Mouse (Mus musculus): ENCODE measurements around the gene Nebl. TPM values are rescaled to one million over a fixed set of nuclear protein-coding genes. Genes with fewer than 3 reads are reported as not detected.

Nebl gene
- polyA plus RNA-seq, 1 experiment from 2014 or later: 41.0 TPM

DNA sequence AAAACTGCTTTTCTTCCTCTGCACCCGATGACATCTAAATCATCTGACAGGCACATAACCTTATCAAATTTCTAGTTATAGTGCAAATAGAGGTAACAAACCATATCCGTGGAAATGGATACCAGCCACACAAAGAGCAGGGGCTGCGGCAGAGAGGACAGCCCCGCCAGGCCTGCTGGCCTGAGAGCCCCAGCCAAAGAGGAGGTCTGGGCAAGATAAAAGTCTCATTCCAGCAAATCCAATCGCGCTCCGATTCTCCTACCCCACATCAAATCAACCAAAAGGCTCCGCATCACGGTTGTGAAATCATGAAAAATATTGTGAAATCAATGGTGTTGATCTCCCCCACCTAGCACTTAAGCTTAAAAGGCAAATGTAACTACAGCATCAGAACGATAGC is 191.5 kb downstream of the Nebl start:
- no peaks in the 10 kb centered on the region for H3K27me3 ChIP-seq (replicated peaks; ENCODE audit: insufficient read depth, low read length)
- H3K36me3 ChIP-seq (ENCODE audit: insufficient read depth, low read length): no peaks in the 10 kb centered on the region
- H3K9ac ChIP-seq (replicated peaks; ENCODE audit: low read depth): no peak overlapping the region
- H3K4me2 ChIP-seq (replicated peaks; ENCODE audit: low read depth, low read length): no peak overlapping the region
- no peak overlapping the region for H3K27ac ChIP-seq (ENCODE audit: low read length)
- H3K4me3 ChIP-seq (ENCODE audit: low read depth, low read length): no peak overlapping the region
- peak; percentile 23 for DNase-seq (ENCODE audit: low spot score)
- no peaks in the 10 kb centered on the region for H3K4me1 ChIP-seq (ENCODE audit: insufficient read depth, low read depth, low read length)
- no peak for ATAC-seq
- H3K9me3 ChIP-seq (ENCODE audit: low read length): no peaks in the 10 kb centered on the region
- TF ChIP-seq EP300 (IDR thresholded peaks at IDR 0.05) (no peak), CTCF (IDR thresholded peaks at IDR 0.05) (no peak)
- WGBS: 49% methylated on average over 10 of the region's 10 CpGs

DNA sequence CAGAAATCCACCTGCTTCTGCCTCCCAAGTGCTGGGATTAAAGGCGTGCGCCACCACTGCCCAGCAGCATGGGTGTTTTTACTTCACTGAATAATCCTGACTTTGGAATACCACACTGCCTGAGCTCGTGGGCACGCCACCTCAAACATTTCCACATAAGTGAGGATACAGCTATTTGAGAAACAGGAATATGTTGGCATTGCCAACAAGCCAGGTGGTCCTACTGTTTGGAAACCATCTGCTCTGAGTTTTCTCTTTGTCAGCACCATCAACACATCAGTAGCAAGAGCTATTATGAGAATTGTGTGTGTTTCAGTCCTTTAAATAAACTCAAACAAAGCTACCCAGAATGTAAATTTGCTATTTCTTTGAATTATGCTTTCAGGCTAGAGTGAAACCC is 192.8 kb downstream of the Nebl start:
- TF ChIP-seq EP300 (IDR thresholded peaks at IDR 0.05): no peak
- no peak for TF ChIP-seq CTCF (IDR thresholded peaks at IDR 0.05)
- Histone ChIP-seq H3K4me3 (ENCODE audit: low read depth, low read length) (no peak overlapping the region), H3K4me2 (replicated peaks; ENCODE audit: low read depth, low read length) (no peak overlapping the region), H3K27me3 (replicated peaks; ENCODE audit: insufficient read depth, low read length) (no peaks in the 10 kb centered on the region), H3K4me1 (ENCODE audit: insufficient read depth, low read depth, low read length) (no peaks in the 10 kb centered on the region), H3K9me3 (ENCODE audit: low read length) (no peaks in the 10 kb centered on the region), H3K9ac (replicated peaks; ENCODE audit: low read depth) (no peak overlapping the region), H3K27ac (ENCODE audit: low read length) (no peak overlapping the region), H3K36me3 (ENCODE audit: insufficient read depth, low read length) (no peaks in the 10 kb centered on the region)
- ATAC-seq: no peak
- 86% methylated on average over 4 of the region's 4 CpGs for WGBS
- DNase-seq (ENCODE audit: low spot score): no peak

DNA sequence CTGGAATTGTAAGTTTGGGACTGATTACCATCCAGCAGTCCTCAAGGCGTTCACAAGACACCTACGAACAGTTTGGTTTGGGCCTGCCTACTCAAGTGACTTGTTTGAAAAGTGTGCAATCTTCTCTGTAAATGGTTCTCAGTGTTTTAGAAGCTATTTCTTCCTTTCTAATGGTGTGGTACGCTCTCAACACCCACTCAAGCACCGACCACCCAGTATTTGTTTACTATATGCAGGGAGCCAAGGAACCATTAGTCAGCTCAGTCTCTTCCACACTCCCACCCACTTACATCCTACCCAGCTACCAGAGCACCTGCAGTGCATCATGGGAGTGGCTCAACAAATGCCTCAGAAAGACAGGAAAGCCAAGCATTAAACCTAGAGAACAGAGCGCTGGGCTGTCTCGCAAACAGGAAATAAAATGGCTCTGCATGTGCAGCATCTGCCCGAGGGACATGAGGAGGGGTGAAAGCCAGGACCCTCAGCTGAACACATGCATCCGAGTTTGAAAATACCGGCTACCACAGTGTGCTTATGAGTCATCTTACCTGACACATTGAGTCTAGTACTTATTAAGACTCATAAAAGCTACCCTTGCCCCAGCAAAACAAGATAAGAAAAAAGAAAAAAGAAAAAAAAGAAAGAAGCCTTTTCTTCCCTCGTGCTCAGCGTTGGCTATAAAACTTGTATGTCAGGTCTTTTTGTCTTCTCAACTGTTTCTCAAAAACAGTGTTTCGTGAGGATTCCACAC is 199.7 kb downstream of the Nebl start:
- Histone ChIP-seq H3K4me3 (ENCODE audit: low read depth, low read length) (no peak overlapping the region), H3K36me3 (ENCODE audit: insufficient read depth, low read length) (no peaks in the 10 kb centered on the region), H3K9ac (replicated peaks; ENCODE audit: low read depth) (no peak overlapping the region), H3K4me2 (replicated peaks; ENCODE audit: low read depth, low read length) (no peak overlapping the region), H3K9me3 (ENCODE audit: low read length) (no peaks in the 10 kb centered on the region), H3K27me3 (replicated peaks; ENCODE audit: insufficient read depth, low read length) (no peaks in the 10 kb centered on the region), H3K27ac (ENCODE audit: low read length) (no peak overlapping the region), H3K4me1 (ENCODE audit: insufficient read depth, low read depth, low read length) (no peaks in the 10 kb centered on the region)
- ATAC-seq: no peak
- DNase-seq (ENCODE audit: low spot score): no peak
- TF ChIP-seq CTCF (IDR thresholded peaks at IDR 0.05) (no peak), EP300 (IDR thresholded peaks at IDR 0.05) (no peak)
- 39% methylated on average over 12 of the region's 12 CpGs for WGBS

DNA sequence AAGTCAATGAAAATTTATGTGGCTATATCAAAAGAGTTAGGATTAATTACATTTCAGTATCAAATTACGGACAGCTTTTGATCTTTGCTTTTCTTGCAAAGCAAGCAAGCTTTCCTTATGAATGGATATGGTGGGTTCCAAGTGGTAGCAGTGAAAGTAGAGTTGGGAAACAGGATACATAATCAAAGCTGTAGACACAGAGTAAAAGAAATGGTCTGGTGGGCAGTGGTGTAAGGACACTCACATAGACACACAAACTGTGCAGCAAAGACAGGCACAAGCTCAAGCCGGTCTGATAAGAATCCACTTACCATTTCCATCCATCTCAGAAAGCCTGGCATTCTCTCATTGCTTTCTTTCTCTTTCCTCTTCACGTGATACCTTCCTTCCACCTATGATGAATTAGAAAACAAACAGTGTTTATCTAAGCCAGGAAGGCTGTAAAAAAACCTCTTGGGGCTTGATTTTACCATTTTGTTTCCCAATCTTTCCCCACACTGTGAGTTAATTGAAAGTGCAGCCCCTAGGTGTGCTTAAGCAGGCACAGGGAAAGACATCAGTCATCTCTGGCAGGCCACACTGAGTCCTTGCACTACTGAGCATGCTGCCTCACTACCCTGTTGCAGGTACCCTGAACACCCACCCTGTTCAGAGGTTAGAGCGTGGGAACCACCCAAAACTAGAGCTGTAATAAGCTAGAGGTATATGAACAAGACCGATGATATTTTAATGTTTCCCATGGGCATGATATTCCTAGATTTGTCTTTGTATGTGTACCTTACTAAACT is 205.3 kb downstream of the Nebl start:
- H3K4me1 ChIP-seq (ENCODE audit: insufficient read depth, low read depth, low read length): no peaks in the 10 kb centered on the region
- no peak for DNase-seq (ENCODE audit: low spot score)
- no peak overlapping the region for H3K27ac ChIP-seq (ENCODE audit: low read length)
- no peaks in the 10 kb centered on the region for H3K27me3 ChIP-seq (replicated peaks; ENCODE audit: insufficient read depth, low read length)
- ATAC-seq: no peak
- no peak overlapping the region for H3K9ac ChIP-seq (replicated peaks; ENCODE audit: low read depth)
- TF ChIP-seq EP300 (IDR thresholded peaks at IDR 0.05) (no peak), CTCF (IDR thresholded peaks at IDR 0.05) (no peak)
- H3K4me3 ChIP-seq (ENCODE audit: low read depth, low read length): no peak overlapping the region
- WGBS: 65% methylated on average over 5 of the region's 5 CpGs
- no peak overlapping the region for H3K4me2 ChIP-seq (replicated peaks; ENCODE audit: low read depth, low read length)
- H3K36me3 ChIP-seq (ENCODE audit: insufficient read depth, low read length): no peaks in the 10 kb centered on the region
- no peaks in the 10 kb centered on the region for H3K9me3 ChIP-seq (ENCODE audit: low read length)

DNA sequence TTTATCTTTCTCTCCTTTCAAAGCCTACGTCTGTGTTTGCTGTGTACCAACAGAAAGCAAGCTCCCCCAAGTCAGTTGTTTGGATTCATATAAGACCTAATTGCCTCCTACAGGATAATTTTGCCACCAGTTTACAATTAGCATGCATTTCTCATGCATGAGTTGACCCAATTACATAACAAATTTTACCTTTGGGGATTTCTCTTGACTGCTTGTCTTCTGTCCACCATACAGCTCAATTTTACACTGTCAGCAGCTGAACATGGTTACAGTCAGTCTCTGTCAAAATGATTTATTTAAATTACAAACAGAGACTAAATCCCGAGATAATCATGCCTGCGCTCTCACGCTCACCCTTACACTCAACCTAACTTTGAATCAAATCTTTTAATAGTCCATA is 206.1 kb downstream of the Nebl start:
- 74% methylated on average over 4 of the region's 4 CpGs for WGBS
- no peak for DNase-seq (ENCODE audit: low spot score)
- no peak overlapping the region for H3K9ac ChIP-seq (replicated peaks; ENCODE audit: low read depth)
- H3K27me3 ChIP-seq (replicated peaks; ENCODE audit: insufficient read depth, low read length): no peaks in the 10 kb centered on the region
- no peak for TF ChIP-seq EP300 (IDR thresholded peaks at IDR 0.05)
- TF ChIP-seq CTCF (IDR thresholded peaks at IDR 0.05): no peak
- no peak overlapping the region for H3K4me2 ChIP-seq (replicated peaks; ENCODE audit: low read depth, low read length)
- no peaks in the 10 kb centered on the region for H3K36me3 ChIP-seq (ENCODE audit: insufficient read depth, low read length)
- H3K4me1 ChIP-seq (ENCODE audit: insufficient read depth, low read depth, low read length): no peaks in the 10 kb centered on the region
- no peak overlapping the region for H3K27ac ChIP-seq (ENCODE audit: low read length)
- no peak for ATAC-seq
- H3K9me3 ChIP-seq (ENCODE audit: low read length): no peaks in the 10 kb centered on the region
- no peak overlapping the region for H3K4me3 ChIP-seq (ENCODE audit: low read depth, low read length)

DNA sequence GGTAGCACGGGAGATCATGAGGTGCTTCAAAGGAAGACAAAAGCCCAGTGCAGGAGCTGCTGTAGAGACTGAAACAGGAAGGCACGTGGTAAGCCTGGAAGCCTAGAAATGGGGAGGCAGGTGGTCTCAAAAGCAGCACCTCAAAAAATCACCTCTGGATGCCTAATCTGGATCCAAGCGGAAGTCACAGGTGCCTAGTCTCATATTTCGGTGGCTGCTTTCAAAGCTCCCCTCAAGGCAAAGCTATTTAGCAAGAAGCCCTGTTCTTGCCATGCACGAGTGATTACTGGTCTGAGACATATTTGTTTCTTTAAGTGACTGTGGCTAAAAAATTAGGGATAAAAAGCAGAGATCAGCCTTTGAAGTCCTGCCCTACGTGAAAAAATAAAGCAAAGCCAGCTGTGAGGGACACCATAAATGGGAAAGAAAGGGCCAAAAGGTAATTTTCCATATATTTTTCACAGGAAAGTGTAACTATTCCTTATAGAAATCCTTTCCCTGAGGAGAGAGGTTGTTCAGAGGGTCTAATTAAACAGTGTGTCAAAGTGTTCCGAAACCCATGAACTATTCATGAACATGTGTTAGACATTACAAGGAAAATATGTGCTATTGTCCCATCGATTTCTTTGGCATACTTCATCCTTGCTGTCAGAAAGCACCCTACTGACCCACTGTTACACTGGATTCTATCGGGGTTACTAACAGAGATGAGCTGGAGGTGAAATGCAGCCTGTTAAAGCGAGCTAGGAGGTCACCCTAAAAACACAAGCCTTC is 206.9 kb downstream of the Nebl start:
- Histone ChIP-seq H3K36me3 (ENCODE audit: insufficient read depth, low read length) (no peaks in the 10 kb centered on the region), H3K9ac (replicated peaks; ENCODE audit: low read depth) (no peak overlapping the region), H3K4me1 (ENCODE audit: insufficient read depth, low read depth, low read length) (no peaks in the 10 kb centered on the region), H3K27me3 (replicated peaks; ENCODE audit: insufficient read depth, low read length) (no peaks in the 10 kb centered on the region), H3K4me3 (ENCODE audit: low read depth, low read length) (no peak overlapping the region), H3K9me3 (ENCODE audit: low read length) (no peaks in the 10 kb centered on the region), H3K27ac (ENCODE audit: low read length) (no peak overlapping the region), H3K4me2 (replicated peaks; ENCODE audit: low read depth, low read length) (no peak overlapping the region)
- no peak for DNase-seq (ENCODE audit: low spot score)
- 61% methylated on average over 10 of the region's 10 CpGs for WGBS
- no peak for ATAC-seq
- TF ChIP-seq CTCF (IDR thresholded peaks at IDR 0.05) (no peak), EP300 (IDR thresholded peaks at IDR 0.05) (no peak)

All from lung, postnatal 0 days (tissue).